Mouse (Mus musculus): ENCODE results near the gene Lnx2.

DNA sequence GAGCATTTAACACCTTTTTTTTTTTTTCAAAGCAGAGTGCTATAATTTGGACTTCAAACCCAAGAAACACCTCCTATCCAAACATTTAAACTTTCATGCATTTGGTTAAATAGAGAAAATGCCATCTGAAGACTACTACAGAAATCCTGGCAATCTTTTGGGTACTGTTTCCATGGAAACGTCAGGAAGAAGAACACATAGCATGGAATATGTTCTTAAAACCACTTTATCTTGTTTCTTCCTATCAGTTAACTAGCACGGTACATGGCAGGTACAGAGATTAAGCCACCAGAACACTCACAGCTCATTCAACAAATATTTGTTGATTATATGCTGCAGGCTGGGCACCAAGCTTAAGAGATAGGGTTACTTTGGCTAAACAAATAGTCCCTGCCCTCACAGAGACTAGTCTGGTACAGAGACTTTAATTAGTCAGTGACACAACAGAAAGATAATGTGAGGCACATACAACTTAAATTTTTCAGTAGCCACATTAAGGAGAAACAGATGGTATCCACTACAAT lies 21.6 kb downstream of the Lnx2 start:
- TF ChIP-seq CTCF (IDR thresholded peaks at IDR 0.05; ENCODE audit: borderline replicate concordance, control insufficient read depth, extremely low read depth, insufficient read depth, low read length, poor library complexity) (no peak), POLR2A (IDR thresholded peaks at IDR 0.05; ENCODE audit: control insufficient read depth, extremely low read depth, insufficient read depth, low read length, poor library complexity) (no peak)
